8 mouse cellular contexts compared by ENCODE assay signal in genomic region chr3:84039646-84040475, GRCm38 (mm10). TPM values are rescaled to one million over a fixed set of nuclear protein-coding genes. Genes with fewer than 3 reads are reported as not detected.
A peak's percentile ranks its signal among the peaks of the same experiment; 100 is the strongest.
DNase-seq lines count a peak whose midpoint lies in the region; ATAC-seq and TF ChIP-seq lines count a peak whose summit lies in the region.

Tmem131l (minus strand) TSS chr3:84040175.

- TF ChIP-seq EP300 in lung, postnatal 0 days (IDR thresholded peaks at IDR 0.05) = no peak

- peak; percentile 89 for DNase-seq in Muller cell, postnatal 12 days (ENCODE audit: inconsistent ontology term)
- DNase-seq in cerebellum, adult 2 months = peak; percentile 78 to 79
- peak; percentile 74 to 84 for DNase-seq in layer of hippocampus, postnatal 10 days (ENCODE audit: low spot score in 2 of 2)
- peak; percentile 92 for DNase-seq in lung, postnatal 0 days (ENCODE audit: low spot score)
- peak; percentile 60 for DNase-seq in ovary, postnatal 14 days (ENCODE audit: low spot score)
- DNase-seq in thymus, postnatal 25 days = peak; percentile 80

- peak; percentile 79 for ATAC-seq in frontal cortex, adult (ENCODE audit: low TSS enrichment)
- ATAC-seq in hematopoietic stem cell, adult 5-6 weeks (replicated peaks in 1 of 2; ENCODE audit: insufficient read depth in 1 of 2, low FRiP score in 2 of 2, low TSS enrichment in 1 of 2, low read depth in 1 of 2, poor library complexity in 2 of 2, severe bottlenecking in 2 of 2) = peak; percentile 28 to 62
- peak; percentile 95 for ATAC-seq in lung, postnatal 0 days

- TF ChIP-seq POLR2A in cerebellum, adult 2 months (IDR thresholded peaks at IDR 0.05; ENCODE audit: borderline replicate concordance, insufficient read depth, low read length) = peak; percentile 48; the same call in 1 of the 2 replicates

- H3K9me3 ChIP-seq in lung, postnatal 0 days (ENCODE audit: low read length) = no peaks in the 10 kb centered on the region

- H3K9ac ChIP-seq in lung, postnatal 0 days (replicated peaks; ENCODE audit: low read depth) = peak within 1 kb of the TSS; percentile 65

- WGBS in cerebellum, adult 2 months = under 1% methylated on average over 100 of the region's 100 CpGs
- 0% methylated on average over 60 of the region's 100 CpGs for WGBS in lung, postnatal 0 days

- no peaks in the 10 kb centered on the region for H3K27me3 ChIP-seq in cerebellum, adult 2 months (ENCODE audit: control insufficient read depth, insufficient read depth, low read length)
- no peaks in the 10 kb centered on the region for H3K27me3 ChIP-seq in lung, postnatal 0 days (replicated peaks; ENCODE audit: insufficient read depth, low read length)

- TF ChIP-seq CTCF in cerebellum, adult 2 months (IDR thresholded peaks at IDR 0.05; ENCODE audit: borderline replicate concordance, insufficient read depth, low read depth, low read length) = no peak
- TF ChIP-seq CTCF in lung, postnatal 0 days (IDR thresholded peaks at IDR 0.05) = no peak

- no peaks in the 10 kb centered on the region for H3K36me3 ChIP-seq in lung, postnatal 0 days (ENCODE audit: insufficient read depth, low read length)

- peak within 1 kb of the TSS; percentile 52; the same call in 1 of the 2 replicates for H3K27ac ChIP-seq in cerebellum, adult 2 months (ENCODE audit: insufficient read depth, low read length)
- peak within 1 kb of the TSS; percentile 90 for H3K27ac ChIP-seq in lung, postnatal 0 days (ENCODE audit: low read length)

- H3K4me3 ChIP-seq in cerebellum, adult 2 months (replicated peaks; ENCODE audit: insufficient read depth, low read depth, low read length) = peak within 1 kb of the TSS; percentile 74
- H3K4me3 ChIP-seq in lung, postnatal 0 days (ENCODE audit: low read depth, low read length) = peak within 1 kb of the TSS; percentile 95

- H3K4me1 ChIP-seq in cerebellum, adult 2 months (ENCODE audit: control insufficient read depth, insufficient read depth, low read length) = no peaks in the 10 kb centered on the region; the same call in 1 of the 2 replicates
- H3K4me1 ChIP-seq in lung, postnatal 0 days (ENCODE audit: insufficient read depth, low read depth, low read length) = peaks cover 14% of the 10 kb centered on the region; the same call in 1 of the 2 replicates

- H3K4me2 ChIP-seq in lung, postnatal 0 days (replicated peaks; ENCODE audit: low read depth, low read length) = peak within 1 kb of the TSS; percentile 96

RNA-seq across cellular contexts. Expression of gene Tmem131l, which starts in this region (rescaled TPM):
- polyA plus RNA-seq in cerebellum, adult 2 months (2012; rRNA removed) = 9.2 and 9.7 TPM in 2 replicates
- total RNA-seq in hematopoietic stem cell, adult 5-6 weeks (2017) = 55.8 and 61.3 TPM in 2 replicates
- total RNA-seq in layer of hippocampus, postnatal 10 days (2021) = 10 to 100 TPM; 45.4 to 47.6 TPM
- polyA plus RNA-seq in lung, postnatal 0 days (2015; fragmentation: Nextera tagmentation; extraction: Ambion mirVana) = 18.4 and 21.3 TPM in 2 replicates

Comparison
In these comparisons a context has a peak if more than half of its experiments do, and no peak if none do; other contexts are left out.
1. Peak in every context shown above with its lines: DNase-seq, ATAC-seq, H3K4me3 ChIP-seq and H3K27ac ChIP-seq.
2. ATAC-seq: peak in every context shown above with its lines; median percentile 95 in lung, postnatal 0 days; 79 in frontal cortex, adult; 45 in hematopoietic stem cell, adult 5-6 weeks.